Mouse (Mus musculus) MEL (cell line): ENCODE measurements at regions not wholly inside any gene's neighbourhood (a gene's known extent, or its start where the extent isn't known, plus 50 kb on each side); places are given as distances from the start of the nearest gene placed in this dataset.
A peak's percentile ranks its signal among the peaks of the same experiment; 100 is the strongest.

Source experiments
- DNase-seq: peaks from one replicate; pipeline ENCODE4 v3.0.0; 2011; ENCODE audit warnings: low read depth, low spot score
- H3K27ac ChIP-seq: 2 replicates; pipeline ENCODE4 v1.5.1; 2012; ENCODE audit warnings: low read depth, mild to moderate bottlenecking, control low read depth, low read length, moderate library complexity; ENCODE audit not compliant: control insufficient read depth
- H3K27me3 ChIP-seq, 2 experiments: fragments of 150-350 bp in 1 of 2; sonication (generic) in 1 of 2; 2 replicates each; pipeline ENCODE4 v1.6.1; 2012; ENCODE audit warnings: low read length in 2 of 2, mild to moderate bottlenecking in 2 of 2, improper control_type of control experiment in 1 of 2, moderate library complexity in 1 of 2; ENCODE audit not compliant: insufficient read depth in 2 of 2, control insufficient read depth in 1 of 2
- H3K36me3 ChIP-seq, 2 experiments: 2 replicates each; pipeline ENCODE4 v1.6.1; 2012 to 2014; ENCODE audit warnings: low read length in 2 of 2, improper control_type of control experiment in 1 of 2, inconsistent platforms in 1 of 2, mild to moderate bottlenecking in 1 of 2; ENCODE audit not compliant: insufficient read depth in 2 of 2, control insufficient read depth in 1 of 2
- H3K4me1 ChIP-seq, 2 experiments: fragments of 150-350 bp in 1 of 2; sonication (generic) in 1 of 2; 2 replicates each; pipeline ENCODE4 v1.6.1; 2012; ENCODE audit warnings: low read length in 2 of 2, improper control_type of control experiment in 1 of 2, mild to moderate bottlenecking in 1 of 2; ENCODE audit not compliant: insufficient read depth in 2 of 2, control insufficient read depth in 1 of 2
- H3K4me3 ChIP-seq, 2 experiments: fragments of 150-350 bp in 1 of 2; sonication (generic) in 1 of 2; 2 replicates each; pipeline ENCODE4 v1.5.1; 2012; ENCODE audit warnings: low read depth in 2 of 2, low read length in 2 of 2, mild to moderate bottlenecking in 2 of 2, moderate library complexity in 2 of 2, control low read depth in 1 of 2, improper control_type of control experiment in 1 of 2; ENCODE audit not compliant: control insufficient read depth in 1 of 2, insufficient read depth in 1 of 2
- H3K79me2 ChIP-seq: 2 replicates; pipeline ENCODE4 v1.6.1; 2012; ENCODE audit warnings: mild to moderate bottlenecking, low read length, moderate library complexity; ENCODE audit not compliant: control insufficient read depth, poor library complexity, insufficient read depth
- H3K9ac ChIP-seq: 2 replicates; pipeline ENCODE4 v1.6.1; 2012; ENCODE audit warnings: low read depth, mild to moderate bottlenecking, control low read depth, low read length, moderate library complexity; ENCODE audit not compliant: control insufficient read depth, poor library complexity, severe bottlenecking
- H3K9me3 ChIP-seq: fragments of 150-350 bp; sonication (generic); replicated peaks from 2 replicates; pipeline ENCODE4 v1.6.1; 2012; ENCODE audit warnings: mild to moderate bottlenecking, low read length, improper control_type of control experiment, moderate library complexity; ENCODE audit not compliant: insufficient read depth
- CTCF ChIP-seq, 3 experiments: IDR thresholded peaks in 2 of 3; conservative IDR thresholded peaks in 1 of 3; 2 replicates each; pipeline ENCODE4 v1.5.1; 2011 to 2012; ENCODE audit warnings: low read length in 3 of 3, low read depth in 2 of 3, mild to moderate bottlenecking in 2 of 3, improper control_type of control experiment in 1 of 3, inconsistent platforms in 1 of 3, mixed read lengths in 1 of 3, moderate library complexity in 1 of 3; ENCODE audit not compliant: control insufficient read depth in 1 of 3, insufficient read depth in 1 of 3, poor library complexity in 1 of 3, severe bottlenecking in 1 of 3
- E2F4 ChIP-seq: IDR thresholded peaks from 2 replicates; pipeline ENCODE4 v1.6.1; 2011; ENCODE audit warnings: low read depth, low read length, improper control_type of control experiment, borderline replicate concordance
- ELF1 ChIP-seq: IDR thresholded peaks from 2 replicates; pipeline ENCODE4 v1.6.1; 2014; ENCODE audit warnings: low read depth, mild to moderate bottlenecking, inconsistent platforms, low read length, improper control_type of control experiment, moderate library complexity
- ETS1 ChIP-seq: IDR thresholded peaks from 2 replicates; pipeline ENCODE4 v1.6.1; 2012; ENCODE audit warnings: low read depth, mild to moderate bottlenecking, inconsistent platforms, low read length, improper control_type of control experiment, moderate library complexity
- GATA1 ChIP-seq: IDR thresholded peaks from 2 replicates; pipeline ENCODE4 v1.6.1; 2011; ENCODE audit warnings: low read depth, low read length, improper control_type of control experiment
- HCFC1 ChIP-seq: IDR thresholded peaks from 2 replicates; pipeline ENCODE4 v1.6.1; 2012; ENCODE audit warnings: low read depth, mild to moderate bottlenecking, inconsistent platforms, low read length, improper control_type of control experiment, moderate library complexity
- JUND ChIP-seq: IDR thresholded peaks from 2 replicates; pipeline ENCODE4 v1.6.1; 2011; ENCODE audit warnings: low read depth, mild to moderate bottlenecking, improper control_type of control experiment, low read length
- MAX ChIP-seq: IDR thresholded peaks from 2 replicates; pipeline ENCODE4 v1.6.1; 2011; ENCODE audit warnings: low read length, improper control_type of control experiment
- MAZ ChIP-seq: IDR thresholded peaks from 2 replicates; pipeline ENCODE4 v1.6.1; 2012; ENCODE audit warnings: low read depth, mild to moderate bottlenecking, inconsistent platforms, low read length, improper control_type of control experiment
- MEF2A ChIP-seq: IDR thresholded peaks from 2 replicates; pipeline ENCODE4 v1.6.1; 2014; ENCODE audit warnings: low read depth, mild to moderate bottlenecking, inconsistent platforms, low read length, improper control_type of control experiment; ENCODE audit not compliant: poor library complexity, insufficient replicate concordance, severe bottlenecking; ENCODE audit errors: extremely low read depth
- MXI1 ChIP-seq: IDR thresholded peaks from 2 replicates; pipeline ENCODE4 v1.6.1; 2011; ENCODE audit warnings: mild to moderate bottlenecking, low read depth, low read length, improper control_type of control experiment
- MYB ChIP-seq: IDR thresholded peaks from 2 replicates; pipeline ENCODE4 v1.6.1; 2011; ENCODE audit warnings: mild to moderate bottlenecking, low read depth, low read length, improper control_type of control experiment
- NELFE ChIP-seq: IDR thresholded peaks from 2 replicates; pipeline ENCODE4 v1.6.1; 2011; ENCODE audit warnings: low read depth, low read length, improper control_type of control experiment
- POLR2AphosphoS5 ChIP-seq: IDR thresholded peaks from 2 replicates; pipeline ENCODE4 v1.6.1; 2012; ENCODE audit warnings: low read depth, borderline replicate concordance, mild to moderate bottlenecking, inconsistent platforms, low read length, moderate library complexity, mixed read lengths
- RAD21 ChIP-seq: IDR thresholded peaks from 2 replicates; pipeline ENCODE4 v1.6.1; 2011; ENCODE audit warnings: mild to moderate bottlenecking, low read depth, low read length, improper control_type of control experiment
- RCOR1 ChIP-seq: IDR thresholded peaks from 2 replicates; pipeline ENCODE4 v1.6.1; 2012; ENCODE audit warnings: low read depth, mild to moderate bottlenecking, inconsistent platforms, low read length, improper control_type of control experiment
- SIN3A ChIP-seq: IDR thresholded peaks from 2 replicates; pipeline ENCODE4 v1.6.1; 2012; ENCODE audit warnings: low read length, improper control_type of control experiment, inconsistent platforms
- SMC3 ChIP-seq: IDR thresholded peaks from 2 replicates; pipeline ENCODE4 v1.6.1; 2011; ENCODE audit warnings: low read depth, low read length, improper control_type of control experiment
- TBP ChIP-seq: IDR thresholded peaks from 2 replicates; pipeline ENCODE4 v1.8.0; 2011; ENCODE audit warnings: low read depth, low read length, improper control_type of control experiment
- USF1 ChIP-seq: IDR thresholded peaks from 2 replicates; pipeline ENCODE4 v1.6.1; 2014; ENCODE audit warnings: low read depth, mild to moderate bottlenecking, inconsistent platforms, low read length, improper control_type of control experiment, moderate library complexity
- ZC3H11A ChIP-seq: IDR thresholded peaks from 2 replicates; pipeline ENCODE4 v1.6.1; 2012; ENCODE audit warnings: low read depth, mild to moderate bottlenecking, inconsistent platforms, low read length, improper control_type of control experiment

DNA sequence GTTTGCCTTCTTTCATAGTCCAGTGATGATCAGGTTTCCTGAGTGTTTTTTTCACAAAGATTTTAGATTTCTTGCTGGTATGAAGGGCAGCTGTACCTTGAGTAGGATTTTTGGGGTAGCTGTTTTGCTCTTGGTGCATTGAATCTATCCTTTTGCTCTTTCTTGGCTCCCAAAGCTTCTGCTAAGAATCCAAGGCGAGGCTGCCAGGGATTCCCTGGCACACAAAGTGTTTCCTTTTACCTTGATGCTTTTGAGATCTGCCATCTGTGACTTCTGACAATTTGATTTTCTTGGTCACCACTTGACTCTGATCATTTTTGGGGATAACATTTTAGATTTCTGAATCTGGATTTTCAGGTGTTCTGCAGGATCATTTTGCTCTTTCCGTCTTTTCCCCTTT lies 144.3 kb upstream of the Ghitm start:
- DNase-seq = no peak
- TF ChIP-seq MAZ (no peak), MAX (no peak), MXI1 (no peak), GATA1 (no peak), HCFC1 (no peak), E2F4 (no peak), SMC3 (no peak), MYB (no peak), ETS1 (no peak), NELFE (no peak), ZC3H11A (no peak), MEF2A (no peak), SIN3A (no peak), ELF1 (no peak), RCOR1 (no peak), POLR2AphosphoS5 (no peak), USF1 (no peak)
- TF ChIP-seq, all 39 proteins: peak for 0
- Histone ChIP-seq H3K36me3 (no peaks in the 10 kb centered on the region), H3K9ac (no peak overlapping the region), H3K4me1 (no peaks in the 10 kb centered on the region), H3K9me3 (no peaks in the 10 kb centered on the region), H3K4me3 (no peak overlapping the region), H3K27me3 (no peaks in the 10 kb centered on the region), H3K79me2 (no peaks in the 10 kb centered on the region), H3K27ac (no peak overlapping the region)

DNA sequence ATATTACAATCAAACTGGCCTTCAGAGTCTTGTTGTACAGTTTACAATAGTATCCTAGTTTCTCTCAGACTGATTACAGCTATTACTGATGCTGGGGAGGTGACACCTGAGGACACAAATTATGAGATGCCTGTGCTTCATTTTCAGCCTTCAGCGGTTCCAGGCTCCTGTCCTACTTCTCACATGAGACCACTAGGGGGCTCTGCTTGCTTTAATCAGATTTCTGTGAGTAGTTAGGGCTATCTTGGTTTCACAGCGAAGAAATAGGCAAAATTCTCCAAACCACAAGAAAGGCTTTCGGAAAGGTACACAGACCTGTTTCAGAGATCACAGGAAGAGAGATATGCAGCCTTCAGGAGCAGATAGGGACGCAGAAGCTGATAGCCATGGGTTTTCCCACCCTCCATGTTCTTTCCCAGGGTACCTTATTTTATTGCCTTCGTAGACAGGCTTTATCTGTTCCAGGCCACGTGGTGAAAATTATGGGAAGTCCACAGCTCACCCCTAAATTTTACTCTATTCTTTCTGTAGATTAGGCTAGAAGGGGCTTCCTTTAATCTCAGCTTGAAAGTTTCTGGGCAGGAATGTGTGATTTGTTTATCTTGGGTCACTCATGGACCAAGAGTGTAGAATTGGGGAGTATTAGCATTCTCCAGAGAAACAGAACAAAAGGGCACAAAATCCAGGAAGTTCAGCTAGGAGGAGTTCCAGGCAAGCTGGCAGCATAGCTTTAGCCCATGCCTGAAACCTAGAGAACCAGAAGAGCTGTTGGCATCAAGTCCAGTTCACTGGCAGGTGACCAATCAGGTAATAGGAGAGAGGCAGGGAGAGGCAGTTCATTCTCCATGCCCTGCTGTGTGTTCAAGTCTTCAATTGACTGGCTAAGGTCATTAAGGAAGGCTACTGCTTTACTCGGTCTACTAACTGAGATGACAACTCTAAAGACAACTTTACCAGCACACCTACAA lies 141.9 kb upstream of the Ghitm start:
- Histone ChIP-seq H3K27ac (no peak overlapping the region), H3K27me3 (no peaks in the 10 kb centered on the region), H3K9me3 (no peaks in the 10 kb centered on the region), H3K79me2 (no peaks in the 10 kb centered on the region), H3K36me3 (no peaks in the 10 kb centered on the region), H3K4me1 (no peaks in the 10 kb centered on the region), H3K9ac (no peak overlapping the region), H3K4me3 (no peak overlapping the region)
- peak; percentile 12 for DNase-seq
- TF ChIP-seq ZC3H11A = no peak
- no peak for TF ChIP-seq MAX
- peak; percentile 38 for TF ChIP-seq RAD21
- no peak for TF ChIP-seq TBP
- TF ChIP-seq CTCF (IDR thresholded peaks at IDR 0.05 in 2 of 3, conservative IDR thresholded peaks at IDR 0.05 in 1 of 3; ENCODE audit: control insufficient read depth in 1 of 3, insufficient read depth in 1 of 3, low read depth in 2 of 3, low read length in 3 of 3, poor library complexity in 1 of 3, severe bottlenecking in 1 of 3) = peak; percentile 36 to 43 (median 41)
- peak; percentile 28; the same call in 1 of the 2 replicates for TF ChIP-seq SMC3
- TF ChIP-seq JUND = no peak
